ENCODE assay signal across 27 mouse cellular contexts in the genomic region with DNA sequence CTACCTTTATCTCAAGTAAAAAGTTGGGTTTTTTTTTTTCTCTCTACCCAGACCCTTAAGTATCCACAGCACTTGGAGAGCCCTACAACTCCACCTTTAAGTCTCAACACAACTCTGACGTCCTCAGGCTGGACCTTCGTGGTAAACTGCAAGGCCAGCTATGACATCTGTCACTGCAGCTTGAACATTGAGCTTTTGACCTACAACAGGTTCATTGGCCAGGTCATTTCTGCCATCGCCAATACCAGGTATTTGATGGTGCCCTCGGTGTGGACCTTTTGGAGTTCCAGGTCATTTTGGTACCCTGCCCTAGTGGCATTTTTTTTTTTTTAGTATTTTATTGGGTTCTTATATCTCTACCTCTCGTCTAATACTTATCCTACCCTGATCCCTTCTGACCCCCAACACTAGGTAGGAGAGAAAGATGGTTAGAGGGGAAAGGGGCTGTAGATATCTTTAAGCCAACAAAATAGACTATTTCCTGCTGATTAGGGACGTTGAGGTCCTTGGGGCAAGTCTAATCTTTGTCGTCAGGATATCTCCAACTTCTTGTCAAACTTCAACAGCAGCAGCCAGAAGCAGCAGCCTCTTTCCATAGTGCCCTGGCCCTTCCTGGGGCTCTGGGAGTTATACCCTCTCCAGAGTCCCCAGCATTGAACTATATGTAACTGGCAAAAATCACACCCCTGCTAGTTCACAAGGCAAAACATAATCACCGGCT. TPM values are rescaled to one million over a fixed set of nuclear protein-coding genes. Genes with fewer than 3 reads are reported as not detected.
DNase-seq lines count a peak whose midpoint lies in the region; ATAC-seq and TF ChIP-seq lines count a peak whose summit lies in the region.
"Had no signal": no experiment of that assay in that cellular context is flagged by ENCODE, and none has a peak within 500 bp of the region (broad histone marks: within the 10 kb centered on the region; RNA-seq: fewer than 3 reads in every experiment).

No protein-coding gene starts in this region.

- DNase-seq in liver, embryonic 13.5 days, result no peak
- no peak for DNase-seq in liver, postnatal 0 days
- no peak for DNase-seq in left cerebral cortex, adult 2 months (ENCODE audit: extremely low spot score in 1 of 2, low spot score in 2 of 2)
- no peak for DNase-seq in heart, postnatal 10 days
- no peak for DNase-seq in forebrain, embryonic 11.5 days (ENCODE audit: low spot score)
- DNase-seq: adrenal gland, adult 2 months; adrenal gland, postnatal 25 days; B cell, adult 2 months; cerebellum, adult 18-20 months; cerebellum, adult 9-11 months; cerebellum, postnatal 36 days; forebrain, postnatal 0 days; gastrocnemius, postnatal 36 days; heart, adult 18-20 months; heart, postnatal 14 days had no signal

- peak overlapping the region; percentile 4 for H3K27ac ChIP-seq in intestine, embryonic 16.5 days (ENCODE audit: low read length)
- no peak overlapping the region for H3K27ac ChIP-seq in intestine, postnatal 0 days (ENCODE audit: low read depth, low read length)
- peak overlapping the region; percentile 69 for H3K27ac ChIP-seq in liver, embryonic 13.5 days
- no peak overlapping the region for H3K27ac ChIP-seq in liver, postnatal 0 days (ENCODE audit: low read depth)
- no peak overlapping the region for H3K27ac ChIP-seq in left cerebral cortex, adult 2 months
- no peak overlapping the region for H3K27ac ChIP-seq in forebrain, embryonic 11.5 days (ENCODE audit: low read depth, low read length)
- H3K27ac ChIP-seq: embryonic facial prominence, embryonic 13.5 days; forebrain, embryonic 13.5 days; heart, embryonic 10.5 days; hindbrain, embryonic 13.5 days; hindbrain, postnatal 0 days had no signal

- no peak overlapping the region for H3K4me3 ChIP-seq in intestine, embryonic 16.5 days (ENCODE audit: low read length)
- no peak overlapping the region for H3K4me3 ChIP-seq in intestine, postnatal 0 days (ENCODE audit: low read depth, low read length)
- no peak overlapping the region for H3K4me3 ChIP-seq in liver, embryonic 13.5 days (replicated peaks)
- H3K4me3 ChIP-seq in liver, postnatal 0 days (ENCODE audit: low read depth, low read length), result no peak overlapping the region
- no peak overlapping the region for H3K4me3 ChIP-seq in left cerebral cortex, adult 2 months
- no peak overlapping the region for H3K4me3 ChIP-seq in forebrain, embryonic 11.5 days (ENCODE audit: low read depth, low read length)
- H3K4me3 ChIP-seq: embryonic facial prominence, embryonic 13.5 days; forebrain, embryonic 13.5 days; heart, embryonic 10.5 days; hindbrain, embryonic 13.5 days had no signal

- no peak overlapping the region for H3K4me2 ChIP-seq in intestine, embryonic 16.5 days (ENCODE audit: low read depth, low read length)
- no peak overlapping the region for H3K4me2 ChIP-seq in intestine, postnatal 0 days (replicated peaks; ENCODE audit: low read depth)
- no peak overlapping the region for H3K4me2 ChIP-seq in liver, embryonic 13.5 days
- no peak overlapping the region for H3K4me2 ChIP-seq in liver, postnatal 0 days (ENCODE audit: low read depth, low read length)
- H3K4me2 ChIP-seq in forebrain, embryonic 11.5 days (ENCODE audit: low read depth, low read length, severe bottlenecking), result no peak overlapping the region
- H3K4me2 ChIP-seq: embryonic facial prominence, embryonic 13.5 days; forebrain, embryonic 13.5 days; hindbrain, embryonic 13.5 days had no signal

- no peak for ATAC-seq in intestine, embryonic 16.5 days
- ATAC-seq in intestine, postnatal 0 days, result no peak
- peak; percentile 58 for ATAC-seq in liver, embryonic 13.5 days (ENCODE audit: low read depth)
- no peak for ATAC-seq in liver, postnatal 0 days
- no peak for ATAC-seq in forebrain, embryonic 11.5 days (replicated peaks; ENCODE audit: low FRiP score)
- ATAC-seq: CD4-positive, CD25-positive, alpha-beta regulatory T cell, adult 4 months; forebrain, embryonic 13.5 days; forebrain, postnatal 0 days; hindbrain, postnatal 0 days; Patski had no signal

- WGBS in intestine, embryonic 16.5 days, result 75% methylated on average over 8 of the region's 8 CpGs
- WGBS in intestine, postnatal 0 days, result 62% methylated on average over 8 of the region's 8 CpGs
- WGBS in liver, embryonic 13.5 days (ENCODE audit: insufficient replicate concordance), result 24% methylated on average over 8 of the region's 8 CpGs
- WGBS in liver, postnatal 0 days (ENCODE audit: insufficient replicate concordance), result 51% methylated on average over 8 of the region's 8 CpGs
- WGBS in forebrain, embryonic 11.5 days, result 84% methylated on average over 8 of the region's 8 CpGs

- H3K36me3 ChIP-seq in intestine, embryonic 16.5 days (ENCODE audit: control insufficient read depth, insufficient read depth, low read length), result no peaks in the 10 kb centered on the region
- H3K36me3 ChIP-seq in intestine, postnatal 0 days (ENCODE audit: control insufficient read depth, insufficient read depth), result no peaks in the 10 kb centered on the region
- H3K36me3 ChIP-seq in liver, embryonic 13.5 days, result no peaks in the 10 kb centered on the region
- no peaks in the 10 kb centered on the region for H3K36me3 ChIP-seq in liver, postnatal 0 days (replicated peaks; ENCODE audit: insufficient read depth, low read length)
- H3K36me3 ChIP-seq in forebrain, embryonic 11.5 days (ENCODE audit: control insufficient read depth, insufficient read depth, low read length), result no peaks in the 10 kb centered on the region
- H3K36me3 ChIP-seq: embryonic facial prominence, embryonic 13.5 days; G1E; heart, embryonic 10.5 days; hindbrain, embryonic 13.5 days had no signal

- no peak for TF ChIP-seq CTCF in intestine, postnatal 0 days (IDR thresholded peaks at IDR 0.05; ENCODE audit: low read depth)
- TF ChIP-seq CTCF in liver, postnatal 0 days (IDR thresholded peaks at IDR 0.05; ENCODE audit: low read depth), result no peak
- TF ChIP-seq CTCF in left cerebral cortex, adult 2 months (IDR thresholded peaks at IDR 0.05), result no peak

- peak; percentile 40; the same call in 1 of the 2 replicates for TF ChIP-seq EP300 in liver, postnatal 0 days (IDR thresholded peaks at IDR 0.05; ENCODE audit: low read depth)

- intact Hi-C loops in left cerebral cortex, adult 2 months (cut with DNase I), result loop anchor here (5.0 kb wide), 1 partner anchor 72 kb away; no protein-coding TSS in a partner anchor
- intact Hi-C loops in heart, postnatal 10 days (cut with DNase I), result no loop called here

- no peaks in the 10 kb centered on the region for H3K27me3 ChIP-seq in intestine, embryonic 16.5 days (replicated peaks; ENCODE audit: control insufficient read depth, insufficient read depth, low read length)
- H3K27me3 ChIP-seq in intestine, postnatal 0 days (replicated peaks; ENCODE audit: control insufficient read depth, insufficient read depth, low read length), result no peaks in the 10 kb centered on the region
- H3K27me3 ChIP-seq in liver, embryonic 13.5 days, result peaks cover 10% of the 10 kb centered on the region
- H3K27me3 ChIP-seq in liver, postnatal 0 days (ENCODE audit: insufficient read depth, low read length), result no peaks in the 10 kb centered on the region
- H3K27me3 ChIP-seq in forebrain, embryonic 11.5 days (ENCODE audit: control insufficient read depth, insufficient read depth, low read length), result no peaks in the 10 kb centered on the region
- H3K27me3 ChIP-seq: Patski had no signal

- H3K9ac ChIP-seq in intestine, embryonic 16.5 days (ENCODE audit: low read depth, low read length), result 0 out of 2 replicates have a peak overlapping the region, but pooled peaks have one; percentile 2
- H3K9ac ChIP-seq in intestine, postnatal 0 days (ENCODE audit: low read depth, low read length), result no peak overlapping the region
- peak overlapping the region; percentile 11; the same call in 1 of the 2 replicates for H3K9ac ChIP-seq in liver, embryonic 13.5 days
- H3K9ac ChIP-seq in liver, postnatal 0 days (replicated peaks), result peak overlapping the region; percentile 23; the same call in 1 of the 2 replicates
- no peak overlapping the region for H3K9ac ChIP-seq in forebrain, embryonic 11.5 days (ENCODE audit: low read length)
- H3K9ac ChIP-seq: embryonic facial prominence, embryonic 13.5 days; forebrain, embryonic 13.5 days; forebrain, postnatal 0 days; hindbrain, embryonic 13.5 days had no signal

- H3K9me3 ChIP-seq in intestine, embryonic 16.5 days (ENCODE audit: control insufficient read depth, low read length), result no peaks in the 10 kb centered on the region
- no peaks in the 10 kb centered on the region for H3K9me3 ChIP-seq in intestine, postnatal 0 days (ENCODE audit: control insufficient read depth)
- no peaks in the 10 kb centered on the region for H3K9me3 ChIP-seq in liver, embryonic 13.5 days (replicated peaks)
- no peaks in the 10 kb centered on the region for H3K9me3 ChIP-seq in liver, postnatal 0 days (ENCODE audit: low read length)
- H3K9me3 ChIP-seq in forebrain, embryonic 11.5 days (ENCODE audit: control insufficient read depth, low read length), result no peaks in the 10 kb centered on the region
- H3K9me3 ChIP-seq: embryonic facial prominence, embryonic 13.5 days; forebrain, embryonic 13.5 days; G1E; heart, embryonic 10.5 days; hindbrain, embryonic 13.5 days had no signal

- H3K4me1 ChIP-seq in intestine, embryonic 16.5 days (ENCODE audit: control insufficient read depth, insufficient read depth, low read length), result peaks cover 16% of the 10 kb centered on the region; the same call in 1 of the 2 replicates
- H3K4me1 ChIP-seq in intestine, postnatal 0 days (replicated peaks; ENCODE audit: control insufficient read depth, insufficient read depth, low read length), result peaks cover 5% of the 10 kb centered on the region; the same call in 1 of the 2 replicates
- peaks cover 39% of the 10 kb centered on the region for H3K4me1 ChIP-seq in liver, embryonic 13.5 days (replicated peaks)
- peaks cover 12% of the 10 kb centered on the region for H3K4me1 ChIP-seq in liver, postnatal 0 days (ENCODE audit: insufficient read depth)
- peaks cover 4% of the 10 kb centered on the region; the same call in 1 of the 2 replicates for H3K4me1 ChIP-seq in forebrain, embryonic 11.5 days (replicated peaks; ENCODE audit: control insufficient read depth, insufficient read depth, low read length)

RNA-seq across cellular contexts. Expression of gene Rabif, which starts 25.7 kb away (rescaled TPM):
- polyA plus RNA-seq in intestine, embryonic 16.5 days (2015; fragmentation: Nextera tagmentation; extraction: Ambion mirVana), result 37.6 and 41.2 TPM in 2 replicates
- polyA plus RNA-seq in intestine, postnatal 0 days (2015; fragmentation: Nextera tagmentation; extraction: Ambion mirVana), result 25.9 and 26.2 TPM in 2 replicates
- 19.8 and 23.9 TPM in 2 replicates for polyA plus RNA-seq in liver, embryonic 13.5 days (2015; fragmentation: Nextera tagmentation; extraction: Ambion mirVana)
- polyA plus RNA-seq in liver, postnatal 0 days (2015; fragmentation: Nextera tagmentation; extraction: Ambion mirVana), result 12.4 and 13.2 TPM in 2 replicates
- total RNA-seq in left cerebral cortex, adult 2 months (2021), result 10 to 100 TPM; 25.8 to 28.6 TPM
- 10 to 100 TPM; 11.6 to 12.8 TPM for total RNA-seq in heart, postnatal 10 days (2021)
- polyA plus RNA-seq in forebrain, embryonic 11.5 days (2014; fragmentation: Nextera tagmentation; extraction: Ambion mirVana), result 42.7 and 45.3 TPM in 2 replicates

RNA-seq across cellular contexts. Expression of gene Mgat4e, which starts 29.3 kb away (rescaled TPM):
- not detected in 2 replicates for polyA plus RNA-seq in intestine, embryonic 16.5 days (2015; fragmentation: Nextera tagmentation; extraction: Ambion mirVana)
- not detected in 2 replicates for polyA plus RNA-seq in intestine, postnatal 0 days (2015; fragmentation: Nextera tagmentation; extraction: Ambion mirVana)
- not detected in 2 replicates for polyA plus RNA-seq in liver, embryonic 13.5 days (2015; fragmentation: Nextera tagmentation; extraction: Ambion mirVana)
- polyA plus RNA-seq in liver, postnatal 0 days (2015; fragmentation: Nextera tagmentation; extraction: Ambion mirVana), result not detected in 2 replicates
- not detected for total RNA-seq in left cerebral cortex, adult 2 months (2021)
- not detected for total RNA-seq in heart, postnatal 10 days (2021)
- not detected in 2 replicates for polyA plus RNA-seq in forebrain, embryonic 11.5 days (2014; fragmentation: Nextera tagmentation; extraction: Ambion mirVana)
- total RNA-seq: adrenal gland, adult 2 months; adrenal gland, postnatal 25 days; forebrain, postnatal 0 days; gastrocnemius, adult 8-10 months; gastrocnemius, postnatal 36 days; heart, adult 18-20 months; heart, postnatal 14 days; hindbrain, postnatal 0 days had no signal
- polyA plus RNA-seq: adrenal gland, adult 2 months; CD4-positive, CD25-positive, alpha-beta regulatory T cell, adult 4 months; embryonic facial prominence, embryonic 13.5 days; forebrain, embryonic 13.5 days; forebrain, postnatal 0 days; G1E; heart, embryonic 10.5 days; heart, embryonic 14.5 days; hindbrain, embryonic 13.5 days; hindbrain, postnatal 0 days; Patski had no signal

RNA-seq across cellular contexts. Expression of gene Kdm5b, which starts 39.8 kb away (rescaled TPM):
- 25.4 and 26.3 TPM in 2 replicates for polyA plus RNA-seq in intestine, embryonic 16.5 days (2015; fragmentation: Nextera tagmentation; extraction: Ambion mirVana)
- polyA plus RNA-seq in intestine, postnatal 0 days (2015; fragmentation: Nextera tagmentation; extraction: Ambion mirVana), result 12.6 and 13.0 TPM in 2 replicates
- 7.6 and 7.7 TPM in 2 replicates for polyA plus RNA-seq in liver, embryonic 13.5 days (2015; fragmentation: Nextera tagmentation; extraction: Ambion mirVana)
- polyA plus RNA-seq in liver, postnatal 0 days (2015; fragmentation: Nextera tagmentation; extraction: Ambion mirVana), result 5.8 and 6.4 TPM in 2 replicates
- total RNA-seq in left cerebral cortex, adult 2 months (2021), result 10 to 100 TPM; 70.5 to 71.0 TPM
- 10 to 100 TPM; 27.6 to 34.5 TPM for total RNA-seq in heart, postnatal 10 days (2021)
- polyA plus RNA-seq in forebrain, embryonic 11.5 days (2014; fragmentation: Nextera tagmentation; extraction: Ambion mirVana), result 83.9 and 84.4 TPM in 2 replicates

Comparison
In these comparisons a context has a peak if more than half of its experiments do, and no peak if none do; other contexts are left out.
1. H3K27ac ChIP-seq: peak in intestine, embryonic 16.5 days (single experiment) and liver, embryonic 13.5 days (single experiment); none in intestine, postnatal 0 days (single experiment), liver, postnatal 0 days (single experiment), left cerebral cortex, adult 2 months (single experiment) and forebrain, embryonic 11.5 days (single experiment).
2. H3K9ac ChIP-seq: peak in intestine, embryonic 16.5 days (single experiment), liver, embryonic 13.5 days (single experiment) and liver, postnatal 0 days (single experiment); none in intestine, postnatal 0 days (single experiment) and forebrain, embryonic 11.5 days (single experiment).